Mouse (Mus musculus) heart, postnatal 0 days (tissue): ENCODE results near the gene Rfxank.

Experiments used
- CTCF ChIP-seq: IDR thresholded peaks from 2 replicates; pipeline ENCODE4 v1.5.1; 2016; ENCODE audit warnings: antibody characterized with exemption, control low read depth, low read depth
- EP300 ChIP-seq: IDR thresholded peaks from 2 replicates; pipeline ENCODE4 v1.6.1; 2016; ENCODE audit warnings: antibody characterized with exemption, low read depth

GRCm38 (mm10) chr8:70173320-70173719, 34.4 kb upstream of the Rfxank start:
- TF ChIP-seq CTCF (no peak), EP300 (no peak)
